Mouse (Mus musculus) thymus, postnatal 0 days (tissue): ENCODE results near the gene Pcnx3. TPM values are rescaled to one million over a fixed set of nuclear protein-coding genes. Genes with fewer than 3 reads are reported as not detected.
A peak's percentile ranks its signal among the peaks of the same experiment; 100 is the strongest.

ENCODE experiments used
- DNase-seq: peaks from one replicate; pipeline ENCODE4 v3.0.0-alpha.2; 2015; ENCODE audit warnings: low spot score
- microRNA-seq: library from miRNA; unstranded; fragments of <30 nt; microRNA quantifications from one replicate; pipeline ENCODE4, GENCODE M21; 2016; ENCODE audit warnings: borderline number of aligned reads
- polyA plus RNA-seq: library from polyadenylated mRNA; unstranded; fragments of >200 nt; fragmentation: Nextera tagmentation; extraction: Ambion mirVana; gene quantifications from 2 replicates; pipeline ENCODE4 v1.2.1, GENCODE M21; 2015

Gene Pcnx3
- polyA plus RNA-seq, 1 experiment from 2014 or later: 19.4 TPM

DNA sequence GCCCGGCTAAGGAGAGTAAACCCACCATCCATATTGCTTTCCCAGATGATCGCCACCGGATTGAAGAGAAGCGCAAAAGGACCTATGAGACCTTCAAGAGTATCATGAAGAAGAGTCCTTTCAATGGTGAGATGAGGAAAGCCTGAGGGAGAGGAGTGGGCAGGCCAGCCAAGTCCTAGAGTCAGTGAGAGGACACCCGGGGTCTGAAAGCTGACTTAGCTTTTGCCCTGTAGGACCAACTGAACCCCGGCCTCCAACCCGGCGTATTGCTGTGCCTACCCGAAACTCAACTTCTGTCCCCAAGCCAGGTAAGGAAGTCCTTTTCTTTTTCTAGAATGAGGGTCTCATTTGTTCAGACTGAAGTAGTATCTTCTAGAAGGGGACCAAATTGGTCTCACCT lies 43.4 kb downstream of the Pcnx3 start:
- DNase-seq: no peak

DNA sequence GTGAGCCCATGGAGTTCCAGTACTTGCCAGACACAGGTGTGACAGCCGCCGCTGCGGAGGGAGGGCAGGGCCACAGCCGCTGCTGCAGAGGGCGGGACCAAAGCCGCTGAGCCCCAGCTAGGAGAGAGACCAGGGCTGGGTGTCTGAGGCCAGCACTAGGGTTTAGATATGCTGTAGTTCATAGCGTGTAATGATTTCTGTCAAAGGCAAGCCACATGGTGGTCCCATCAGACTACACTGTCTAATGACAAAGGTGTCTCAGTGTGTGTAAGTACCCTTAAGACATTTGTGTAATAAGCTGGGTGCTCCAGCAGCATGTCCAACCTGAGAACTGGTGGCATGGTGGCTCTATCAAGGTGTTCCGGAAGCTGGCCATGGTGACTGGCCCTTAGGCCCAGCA lies 47.1 kb downstream of the Pcnx3 start:
- DNase-seq: no peak

DNA sequence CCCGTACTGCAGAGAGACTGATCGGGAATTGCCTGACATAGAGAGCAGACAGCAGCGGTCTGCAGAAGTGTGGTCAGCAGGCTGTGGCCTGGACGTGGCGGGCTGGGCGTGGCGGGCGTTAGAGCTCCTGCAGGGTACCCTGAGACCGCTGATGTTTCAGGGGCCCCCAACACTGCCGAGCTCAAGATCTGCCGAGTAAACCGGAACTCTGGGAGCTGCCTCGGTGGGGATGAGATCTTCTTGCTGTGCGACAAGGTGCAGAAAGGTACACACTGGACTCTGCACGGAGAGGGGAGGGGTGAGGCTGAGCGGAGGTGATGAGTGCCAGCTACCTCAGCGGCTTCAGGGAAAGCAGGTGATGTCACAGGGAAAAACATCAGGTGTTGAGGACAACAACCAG lies 47.7 kb downstream of the Pcnx3 start:
- DNase-seq: no peak

DNA sequence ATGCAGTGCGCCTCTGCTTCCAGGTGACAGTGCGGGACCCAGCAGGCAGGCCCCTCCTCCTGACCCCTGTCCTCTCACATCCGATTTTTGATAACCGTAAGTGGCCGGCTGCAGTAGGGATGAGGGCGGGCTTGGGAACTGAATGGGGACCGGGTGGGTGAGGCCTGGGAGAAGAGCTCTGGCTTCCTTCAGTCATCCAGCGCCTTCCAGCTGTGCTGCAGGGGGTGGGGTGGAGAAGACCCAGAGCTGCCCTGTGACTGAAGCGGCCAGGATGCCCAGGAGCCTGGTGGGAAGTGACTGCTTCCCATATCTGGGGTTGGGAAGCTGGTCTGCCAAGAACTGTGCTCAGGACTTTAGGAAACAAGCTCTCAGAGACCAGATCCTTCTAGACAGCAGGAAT lies 48.4 kb downstream of the Pcnx3 start:
- DNase-seq: no peak

DNA sequence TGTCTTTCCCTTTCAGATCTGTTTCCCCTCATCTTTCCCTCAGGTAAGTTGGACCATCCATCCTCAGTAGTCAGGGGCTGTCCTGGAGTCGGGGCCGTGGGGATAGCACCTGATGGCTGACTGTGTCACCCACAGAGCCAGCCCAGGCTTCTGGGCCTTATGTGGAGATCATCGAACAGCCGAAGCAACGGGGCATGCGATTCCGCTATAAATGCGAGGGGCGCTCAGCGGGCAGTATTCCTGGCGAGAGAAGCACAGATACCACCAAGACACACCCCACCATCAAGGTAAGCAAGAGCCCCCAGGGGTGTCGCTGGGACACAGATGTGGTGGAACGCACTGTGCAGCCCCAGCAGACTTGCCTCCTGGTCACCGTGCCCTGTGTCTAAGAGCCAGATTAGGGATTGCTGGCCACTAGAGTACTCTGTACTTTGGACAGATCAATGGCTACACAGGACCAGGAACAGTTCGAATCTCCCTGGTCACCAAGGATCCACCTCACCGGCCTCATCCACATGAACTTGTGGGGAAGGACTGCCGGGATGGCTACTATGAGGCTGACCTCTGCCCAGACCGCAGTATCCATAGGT lies 50.2 kb downstream of the Pcnx3 start:
- DNase-seq: no peak

DNA sequence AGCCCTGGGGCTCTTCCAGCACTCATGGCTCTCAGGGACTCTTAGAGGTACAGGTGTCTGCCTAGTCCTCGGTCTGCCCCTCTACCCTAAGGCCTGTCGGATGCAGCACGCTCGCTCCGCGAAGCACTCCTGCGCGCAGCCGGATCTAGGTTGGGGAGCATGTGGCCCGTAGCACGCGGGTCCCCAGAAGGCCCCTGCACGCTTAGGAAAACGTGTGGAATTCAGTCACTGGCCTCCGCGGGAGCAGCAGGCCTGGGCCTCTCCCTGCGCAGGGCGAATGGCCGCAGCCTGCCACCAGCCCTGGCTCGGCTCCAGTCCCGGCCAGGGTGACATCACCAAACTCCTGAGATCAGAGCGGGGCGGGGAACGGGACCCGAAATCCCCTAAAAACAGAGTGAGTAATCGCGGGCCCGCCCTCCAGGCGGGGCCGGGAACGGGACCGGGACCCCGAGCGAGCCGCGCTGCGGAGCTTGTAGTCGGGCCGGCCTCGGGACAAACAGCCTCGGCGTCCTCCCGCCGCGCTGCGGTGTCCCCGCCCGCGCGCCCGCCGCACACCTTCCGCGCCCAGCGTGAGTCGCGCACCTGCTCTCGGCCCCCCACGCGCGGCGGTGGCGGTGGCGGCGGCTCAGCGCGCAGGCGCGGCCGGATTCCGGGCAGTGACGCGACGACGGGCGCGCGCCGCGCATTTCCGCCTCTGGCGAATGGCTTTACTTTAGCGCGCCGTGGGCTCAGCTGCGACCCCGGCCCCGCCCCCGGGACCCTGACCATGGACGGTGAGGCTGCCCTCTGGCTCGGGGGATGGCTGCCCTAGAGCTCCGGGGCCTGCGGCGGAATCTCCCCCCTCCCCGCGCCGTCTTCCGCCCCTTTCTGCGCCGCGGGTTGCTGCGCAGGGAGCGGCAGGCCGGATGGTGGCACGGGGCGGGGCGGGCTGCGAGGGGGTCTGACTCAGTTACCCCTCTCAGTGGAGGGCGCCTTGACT lies 51.4 kb downstream of the Pcnx3 start, which contains the start of gene Rela:
Gene Rela, plus strand, starts transcription at position 415 of the 979 bp plus-strand sequence.
- DNase-seq: peak; percentile 87

DNA sequence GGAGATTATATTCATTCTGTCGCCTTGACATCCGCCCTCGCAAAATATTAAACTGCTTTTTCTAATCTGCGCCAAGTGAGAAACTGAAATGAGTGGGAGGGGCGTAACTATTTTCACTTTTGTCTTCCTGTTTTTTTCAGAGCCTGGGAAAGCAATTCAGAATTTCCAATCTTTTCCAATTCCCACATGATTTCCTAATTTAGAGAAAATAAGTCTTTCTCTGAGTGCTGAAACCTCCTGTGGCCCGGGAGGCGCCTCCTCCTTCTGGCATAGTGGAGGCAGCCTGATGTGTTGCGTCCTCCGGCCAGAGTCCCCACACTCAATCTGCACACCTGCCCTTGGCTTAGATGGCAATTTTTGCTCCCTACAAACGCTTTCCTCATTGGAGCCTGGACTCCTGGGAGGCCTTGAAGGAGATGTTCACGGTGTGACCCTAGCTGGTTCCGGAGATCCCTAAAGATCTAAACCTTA lies 52.1 kb downstream of the Pcnx3 start:
- no peak for DNase-seq

DNA sequence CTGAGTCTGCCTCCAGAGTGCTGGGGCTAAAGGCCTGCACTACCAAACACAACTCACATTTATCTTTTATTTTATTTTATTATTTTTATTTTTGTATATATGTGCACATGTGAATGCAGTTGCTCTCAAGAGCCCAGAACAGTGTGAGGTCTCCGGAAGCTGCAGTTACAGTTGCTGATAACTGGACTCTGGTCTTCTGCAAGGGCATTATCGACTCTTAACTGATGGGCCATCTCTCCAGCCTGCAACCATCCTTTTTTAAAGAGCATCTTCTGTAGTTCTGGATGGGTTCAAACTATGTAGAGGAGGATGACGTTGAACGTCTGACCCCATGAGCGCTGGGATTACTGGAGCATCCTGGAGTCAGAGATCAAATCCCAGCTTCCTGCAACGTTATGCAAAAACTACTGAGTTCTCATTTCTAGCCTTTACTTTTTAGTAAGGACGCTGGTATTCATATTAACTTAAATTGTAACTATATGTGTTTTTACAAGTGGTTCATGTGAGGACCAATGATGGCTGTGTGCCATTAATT lies 52.6 kb downstream of the Pcnx3 start:
- DNase-seq: no peak

DNA sequence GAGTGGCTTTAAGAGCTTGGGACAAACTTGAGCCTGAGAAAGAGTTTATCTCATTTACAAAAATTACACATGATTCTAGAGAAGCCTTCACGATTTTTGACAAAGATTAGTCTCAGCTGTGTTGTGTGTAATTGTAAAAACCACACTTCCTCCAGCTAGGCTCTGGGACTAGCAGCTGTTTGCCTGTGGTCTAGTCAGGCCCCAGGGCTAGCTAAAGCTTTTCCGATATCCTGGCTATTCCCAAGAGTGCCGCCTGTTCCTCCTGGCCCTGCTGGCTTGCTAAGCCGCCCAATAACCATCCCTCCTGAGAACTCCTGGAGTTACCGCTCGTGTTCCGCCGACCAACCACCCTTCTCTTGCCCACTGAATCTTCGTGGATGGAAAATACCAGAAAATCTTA lies 56.6 kb downstream of the Pcnx3 start:
- no peak for DNase-seq

DNA sequence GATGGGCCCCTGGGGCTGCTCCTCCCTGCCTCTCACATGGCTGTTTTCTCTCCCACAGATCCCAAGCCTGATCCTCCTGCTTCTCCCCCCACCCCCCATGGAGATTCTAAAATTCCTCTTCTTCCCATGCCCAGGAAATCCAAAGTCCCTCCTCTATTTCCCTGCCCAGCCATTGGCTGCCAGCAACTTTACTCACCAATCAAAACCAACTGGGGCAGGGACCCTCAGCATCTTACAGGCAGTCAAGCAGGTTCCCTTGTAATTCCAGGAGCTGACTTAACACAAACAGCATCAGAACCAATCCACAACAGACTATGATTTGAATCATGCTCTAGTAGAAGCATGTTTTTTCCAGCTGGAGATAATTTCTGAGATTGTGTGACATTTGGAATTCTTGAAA lies 58.8 kb downstream of the Pcnx3 start:
- no peak for DNase-seq

DNA sequence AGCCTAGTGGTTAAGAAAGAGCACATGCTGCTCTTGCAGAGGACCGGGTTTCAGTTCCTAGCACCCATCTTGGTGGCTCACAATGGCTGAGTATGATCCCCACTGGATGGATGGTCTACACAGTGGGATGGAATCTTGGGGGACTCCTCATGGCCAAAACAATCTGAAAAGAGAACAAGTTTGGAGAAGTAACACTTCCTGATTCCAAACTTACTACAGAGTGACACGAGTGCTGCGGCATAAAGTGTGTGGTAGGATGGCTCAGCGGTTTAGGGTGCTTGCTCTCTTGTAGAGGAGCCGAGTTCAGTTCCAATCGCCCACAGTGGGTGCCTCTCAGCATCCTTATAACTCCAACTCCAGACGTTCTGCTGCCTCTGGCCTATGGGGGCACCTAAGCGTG lies 63.4 kb downstream of the Pcnx3 start:
- DNase-seq: no peak

DNA sequence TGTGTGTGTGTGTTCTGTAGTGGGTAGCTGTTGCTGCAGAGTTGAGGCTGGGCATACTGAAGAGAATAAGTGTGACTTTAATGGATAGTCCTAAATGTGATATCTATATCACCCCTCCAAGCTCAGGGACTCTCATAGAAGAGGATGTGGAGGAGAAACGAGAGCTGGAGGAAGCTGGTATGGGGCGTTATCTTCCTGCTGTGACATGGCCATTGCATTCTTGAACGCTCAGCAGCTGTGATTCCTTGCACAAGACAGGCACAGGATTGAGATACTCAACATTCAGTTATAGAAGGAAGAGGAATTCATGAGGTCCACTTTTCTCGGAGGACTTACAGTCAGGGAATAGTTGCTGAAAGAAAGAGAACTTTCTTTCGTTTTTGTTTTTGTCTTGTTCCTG lies 66.8 kb downstream of the Pcnx3 start:
- no peak for DNase-seq

DNA sequence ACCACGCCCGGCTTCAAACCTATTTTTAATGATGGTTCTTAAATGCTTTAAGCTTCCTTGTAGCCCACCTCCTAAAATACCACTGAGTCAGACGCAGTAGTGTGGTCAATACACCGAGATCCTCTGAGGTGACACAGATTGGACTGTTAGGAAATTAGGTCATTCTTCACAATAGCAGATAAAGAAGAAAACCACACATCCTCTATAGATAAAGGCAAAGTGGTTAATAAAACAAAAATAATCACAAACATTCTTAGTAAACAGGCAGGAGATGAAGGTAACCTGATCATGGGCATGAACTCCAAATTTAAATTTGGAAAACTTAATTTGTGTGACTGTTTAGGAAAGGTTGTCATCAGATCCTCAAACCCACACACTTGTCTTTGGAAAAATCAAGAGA lies 68.7 kb downstream of the Pcnx3 start:
- DNase-seq: no peak

DNA sequence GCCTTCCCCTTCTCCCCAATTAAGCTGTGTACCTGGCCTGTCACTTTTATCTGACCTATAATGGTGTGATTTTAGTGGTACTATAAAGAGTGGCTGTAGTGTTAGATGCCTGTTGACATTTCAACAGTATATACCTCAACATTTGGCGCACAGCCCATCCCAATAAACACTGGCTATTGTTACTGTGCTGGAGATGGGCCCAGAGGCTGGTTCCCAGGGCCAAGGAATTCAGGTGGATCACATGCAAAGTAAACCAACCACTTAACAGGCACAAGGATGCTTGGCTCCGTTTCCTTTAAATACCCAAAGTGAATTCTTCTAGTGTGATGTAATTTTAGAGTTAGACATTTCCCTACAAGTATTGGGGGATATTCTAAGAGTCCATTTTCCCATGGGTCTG lies 73.8 kb downstream of the Pcnx3 start:
- no peak for DNase-seq

Small RNAs within 50 kb of the gene (microRNA-seq; reads per million reads assigned to microRNA genes)
- not detected for gene Mir6987

Other genes with a start within 250 kb of the Pcnx3 start
- gene Fosl1, start 241.4 kb downstream of the Pcnx3 start, polyA plus RNA-seq: 0.47 TPM in 1 of 2 replicates, not detected in the other
- gene Ccdc85b, start 231.0 kb downstream of the Pcnx3 start, polyA plus RNA-seq: 7.3 and 8.2 TPM in 2 replicates
- gene Fibp, start 228.3 kb downstream of the Pcnx3 start, polyA plus RNA-seq: 104 and 112 TPM in 2 replicates
- 42.8 and 43.0 TPM in 2 replicates for gene Ctsw, start 220.4 kb downstream of the Pcnx3 start, polyA plus RNA-seq
- 26.5 and 27.9 TPM in 2 replicates for gene Efemp2, start 215.0 kb downstream of the Pcnx3 start, polyA plus RNA-seq
- gene Mus81, start 200.5 kb downstream of the Pcnx3 start, polyA plus RNA-seq: 58.6 and 63.5 TPM in 2 replicates
- gene Cfl1, start 198.5 kb downstream of the Pcnx3 start, polyA plus RNA-seq: 3,590 and 4,042 TPM in 2 replicates
- 0.13 and 0.44 TPM in 2 replicates for gene 1700020D05Rik, start 185.1 kb downstream of the Pcnx3 start, polyA plus RNA-seq
- 9.9 and 10.8 TPM in 2 replicates for gene Snx32, start 178.4 kb downstream of the Pcnx3 start, polyA plus RNA-seq
- gene Ovol1, start 128.3 kb downstream of the Pcnx3 start, polyA plus RNA-seq: 1.9 TPM in 2 replicates
- 8.9 and 9.8 TPM in 2 replicates for gene Ap5b1, start 120.9 kb downstream of the Pcnx3 start, polyA plus RNA-seq
- 127 and 157 TPM in 2 replicates for gene Rnaseh2c, start 87.0 kb downstream of the Pcnx3 start, polyA plus RNA-seq
- 65.3 and 73.8 TPM in 2 replicates for gene Kat5, start 78.7 kb downstream of the Pcnx3 start, polyA plus RNA-seq
- 50.0 and 56.2 TPM in 2 replicates for gene Rela, start 51.4 kb downstream of the Pcnx3 start, polyA plus RNA-seq
- gene Sipa1, start 25.2 kb downstream of the Pcnx3 start, polyA plus RNA-seq: 37.4 and 39.2 TPM in 2 replicates
- 25.7 and 29.2 TPM in 2 replicates for gene Map3k11, start 166 bp downstream of the Pcnx3 start, polyA plus RNA-seq
- gene Kcnk7, start 15.5 kb upstream of the Pcnx3 start, polyA plus RNA-seq: 0.32 and 0.74 TPM in 2 replicates
- 17.6 TPM in 2 replicates for gene Ehbp1l1, start 37.4 kb upstream of the Pcnx3 start, polyA plus RNA-seq
- gene Fam89b, start 40.7 kb upstream of the Pcnx3 start, polyA plus RNA-seq: 91.8 and 92.5 TPM in 2 replicates
- gene Ltbp3, start 52.0 kb upstream of the Pcnx3 start, polyA plus RNA-seq: 9.7 and 10.2 TPM in 2 replicates
- gene Scyl1, start 82.5 kb upstream of the Pcnx3 start, polyA plus RNA-seq: 38.0 and 40.9 TPM in 2 replicates
- 72.4 and 75.2 TPM in 2 replicates for gene Frmd8, start 186.4 kb upstream of the Pcnx3 start, polyA plus RNA-seq
- 11.4 and 14.6 TPM in 2 replicates for gene Slc25a45, start 188.9 kb upstream of the Pcnx3 start, polyA plus RNA-seq
- 3.3 and 4.1 TPM in 2 replicates for gene Tigd3, start 205.2 kb upstream of the Pcnx3 start, polyA plus RNA-seq
- gene Dpf2, start 224.1 kb upstream of the Pcnx3 start, polyA plus RNA-seq: 104 and 116 TPM in 2 replicates
- 5.2 and 6.7 TPM in 2 replicates for gene Cdc42ep2, start 235.9 kb upstream of the Pcnx3 start, polyA plus RNA-seq